Mouse (Mus musculus): ENCODE measurements around the gene Gm49027.
"Not testable (repeated sequence)": the region's sequence is repeated elsewhere in the genome, so short reads cannot be mapped to it uniquely, and the experiment has no call there.

Gene Gm49027

DNA sequence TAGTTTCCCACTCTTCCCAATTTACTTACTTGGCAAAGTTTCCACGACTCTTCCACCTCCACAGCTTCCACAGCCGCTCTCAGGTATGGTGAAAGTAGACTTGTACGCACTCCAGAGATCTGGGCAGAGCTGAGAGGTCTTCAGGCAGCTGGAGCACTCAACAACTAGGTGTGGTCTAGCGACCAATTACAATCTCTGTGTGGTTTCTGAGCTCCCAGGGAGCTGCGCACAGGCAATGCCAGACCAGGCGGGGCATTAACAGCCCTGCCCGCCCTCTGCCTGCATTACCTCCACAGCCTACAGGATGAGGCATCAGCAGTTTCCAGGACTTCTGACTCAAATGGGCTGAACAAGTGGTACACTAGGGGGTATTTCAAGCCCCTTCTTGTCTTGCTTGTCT lies at the start of gene Gm49027:
TSS of gene Gm49027 (minus strand) at position 208 of the 400 bp plus-strand sequence.
- no peak for DNase-seq (ENCODE audit: low read depth, low spot score)

DNA sequence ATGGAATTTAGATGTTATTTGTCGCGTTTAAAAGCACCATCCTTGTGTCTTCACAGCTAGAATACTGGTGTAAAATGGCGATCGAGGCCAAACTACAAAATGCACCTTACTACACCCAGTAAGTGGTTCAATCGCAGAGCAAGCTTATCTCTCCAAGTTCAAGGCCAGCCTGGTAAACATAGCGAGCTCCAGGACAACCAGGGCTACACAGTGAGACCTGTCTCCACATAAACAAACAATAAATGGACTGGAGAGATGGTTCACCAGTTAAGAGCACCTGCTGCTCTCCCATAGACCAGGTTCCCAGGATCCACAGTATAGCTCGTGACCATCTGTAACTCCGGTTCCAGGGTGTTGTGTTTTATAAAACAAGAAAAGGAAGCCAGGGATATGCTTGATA lies 48.1 kb upstream of the Gm49027 start:
- DNase-seq (ENCODE audit: low read depth, low spot score), result no peak

DNA sequence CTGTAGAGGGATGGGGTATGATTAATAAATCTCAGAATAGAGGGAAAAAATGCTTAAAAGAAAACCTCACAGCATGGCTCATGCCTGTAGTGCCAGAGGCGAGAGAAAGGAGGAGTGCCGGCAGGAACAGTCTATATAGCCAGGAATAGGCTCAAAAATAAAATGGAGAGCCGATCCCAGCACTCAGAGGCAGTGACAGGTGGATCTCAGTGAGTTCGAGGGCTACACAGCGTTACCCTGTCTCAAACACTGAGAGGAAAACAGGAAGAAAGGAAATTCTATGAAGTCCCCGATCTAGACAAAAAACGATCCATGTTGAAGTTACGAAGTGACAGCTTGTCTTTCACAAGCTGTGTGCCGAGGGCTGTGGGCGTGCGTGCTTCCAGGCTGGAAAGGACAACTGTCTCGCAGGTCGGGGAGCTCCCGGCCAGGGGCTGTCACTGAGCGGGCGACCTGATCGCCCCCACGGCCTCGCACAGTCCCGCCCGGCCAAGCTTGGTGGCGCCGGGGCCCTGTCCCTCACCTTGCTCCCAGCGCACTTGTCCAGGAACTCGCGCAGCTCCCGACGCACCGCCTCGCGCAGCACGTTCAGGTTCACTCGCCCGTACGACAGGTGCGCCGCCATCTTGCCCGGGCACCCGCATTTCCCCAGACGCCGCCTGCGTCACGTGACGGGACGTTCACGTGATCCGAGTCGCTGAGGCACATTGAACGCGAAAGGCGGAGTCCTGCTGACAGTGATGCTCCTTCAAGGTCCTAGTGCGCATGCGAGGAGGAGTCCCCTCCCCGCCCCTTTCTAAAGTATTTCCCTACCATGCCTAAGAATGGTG lies 47.3 kb upstream of the Gm49027 start, which contains the start of gene Vps33a:
TSS of gene Vps33a (minus strand) at position 682 of the 830 bp plus-strand sequence.
- peak; percentile 97 for DNase-seq (ENCODE audit: low read depth, low spot score)

DNA sequence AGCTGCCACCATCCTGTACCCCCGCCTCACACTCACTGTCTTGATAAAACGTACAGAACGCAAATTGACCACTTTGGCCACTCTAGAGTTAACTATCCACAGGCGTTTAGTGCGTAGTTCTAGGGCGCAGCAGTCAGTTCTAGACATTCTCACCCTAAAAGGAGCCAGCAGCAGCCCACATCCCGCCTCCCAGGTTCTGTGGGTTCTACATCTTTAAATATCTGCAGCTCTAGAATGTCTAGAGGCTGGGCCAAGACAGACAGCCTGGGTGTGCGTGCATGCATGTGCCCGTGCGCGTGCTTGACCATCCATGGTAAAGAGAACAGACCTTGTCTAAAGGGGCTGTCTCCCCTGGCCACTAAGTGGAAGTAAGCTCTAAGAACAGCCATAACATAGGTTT lies 35.8 kb upstream of the Gm49027 start:
- no peak for DNase-seq (ENCODE audit: low read depth, low spot score)

DNA sequence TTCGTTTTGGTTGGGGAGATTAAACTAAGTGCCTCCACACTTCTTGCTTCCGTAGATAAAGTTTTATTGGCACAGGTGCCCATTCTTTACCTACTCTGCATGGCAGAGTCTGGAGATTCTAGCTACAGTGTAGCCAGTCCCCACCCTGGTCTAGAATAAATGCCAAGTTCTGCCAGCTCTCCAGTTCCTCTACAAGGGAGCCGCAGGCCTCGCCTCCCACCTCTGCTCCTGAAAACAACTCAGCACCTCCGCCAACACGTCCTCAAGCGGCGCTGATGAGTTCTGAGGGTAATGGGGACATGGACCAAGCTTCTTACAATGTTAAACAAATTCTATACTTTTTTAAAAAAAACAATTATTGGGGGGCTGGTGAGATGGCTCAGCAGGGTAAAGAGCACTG lies 34.3 kb upstream of the Gm49027 start:
- no peak for DNase-seq (ENCODE audit: low read depth, low spot score)

DNA sequence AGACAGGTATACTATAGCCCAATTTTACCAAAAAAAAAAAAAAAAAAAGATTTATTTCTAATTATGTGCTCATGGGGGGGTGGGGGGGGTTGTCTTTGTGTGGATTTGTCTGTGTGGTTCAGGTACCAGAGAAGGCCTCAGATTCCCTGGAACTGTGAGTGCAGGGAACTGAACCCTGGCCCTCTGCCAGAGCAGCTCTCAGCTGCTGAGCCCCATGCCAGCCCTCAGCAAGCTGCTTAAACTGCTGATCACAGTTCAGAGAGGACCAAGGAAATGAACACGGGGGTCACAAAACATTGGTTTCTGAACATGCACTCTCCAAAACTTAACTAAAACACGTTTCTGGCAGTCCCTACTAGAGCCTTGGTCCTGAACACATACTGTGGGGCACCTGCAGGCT lies 31.2 kb upstream of the Gm49027 start:
- DNase-seq (ENCODE audit: low read depth, low spot score), result no peak

DNA sequence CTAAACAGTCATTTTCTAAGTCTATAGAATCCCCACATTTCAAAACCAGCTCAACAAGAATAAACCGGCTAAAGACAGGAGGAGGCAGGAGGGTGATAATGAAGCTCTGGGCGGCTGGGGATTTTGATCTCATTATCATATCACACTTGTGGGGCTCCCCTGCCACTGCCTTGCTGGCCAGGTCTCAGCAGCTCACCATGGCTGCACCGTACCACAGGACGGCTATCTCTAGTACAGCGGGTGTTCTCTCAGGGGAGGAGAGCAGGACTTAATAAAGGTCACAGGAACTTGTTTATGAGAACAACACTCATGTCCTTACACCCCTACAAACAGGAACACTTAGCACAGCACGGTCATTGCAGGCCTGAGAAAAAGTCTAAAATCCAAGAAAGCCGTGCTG lies 30.4 kb upstream of the Gm49027 start:
- DNase-seq (ENCODE audit: low read depth, low spot score), result no peak

DNA sequence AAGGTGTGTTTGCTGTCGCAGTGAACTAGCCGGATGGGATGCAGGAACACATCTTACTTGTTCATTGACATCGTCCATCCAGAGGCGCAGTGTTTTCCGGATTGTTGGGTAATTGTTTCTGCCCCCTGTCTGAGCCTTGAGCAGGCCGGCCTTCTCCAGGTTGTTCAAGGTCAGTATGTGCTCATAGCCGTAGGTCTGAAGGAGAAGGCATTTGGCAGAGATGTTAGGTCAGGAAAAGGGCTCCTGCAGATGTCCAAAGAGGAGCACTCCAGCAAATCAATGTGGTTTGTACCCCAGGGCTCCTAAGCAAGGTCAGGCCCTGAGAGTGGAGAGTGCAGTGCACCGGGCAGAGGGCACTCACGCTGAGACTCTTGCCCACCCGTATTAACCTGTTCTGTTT lies 8.5 kb upstream of the Gm49027 start:
- DNase-seq (ENCODE audit: low read depth, low spot score), result no peak

DNA sequence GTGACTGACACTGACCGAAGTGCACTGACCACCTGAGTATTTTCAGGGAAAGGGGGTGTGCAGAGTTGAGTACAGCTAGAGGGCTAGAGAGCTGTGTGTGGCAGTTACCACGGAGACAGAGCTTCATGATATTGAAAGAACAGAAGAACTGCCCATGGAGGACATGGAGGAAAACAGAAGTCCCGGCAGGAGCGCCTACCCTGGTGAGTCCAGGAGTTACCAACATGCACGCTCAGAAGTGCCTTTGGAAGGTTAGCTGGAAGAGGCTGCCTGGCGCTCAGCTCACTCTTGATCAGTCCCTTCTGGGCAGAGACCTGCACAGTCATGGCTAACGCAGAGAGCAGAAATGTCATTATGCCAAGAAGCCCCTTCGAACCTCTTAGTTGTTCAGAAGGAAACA lies 4.8 kb upstream of the Gm49027 start:
- DNase-seq (ENCODE audit: low read depth, low spot score), result no peak

DNA sequence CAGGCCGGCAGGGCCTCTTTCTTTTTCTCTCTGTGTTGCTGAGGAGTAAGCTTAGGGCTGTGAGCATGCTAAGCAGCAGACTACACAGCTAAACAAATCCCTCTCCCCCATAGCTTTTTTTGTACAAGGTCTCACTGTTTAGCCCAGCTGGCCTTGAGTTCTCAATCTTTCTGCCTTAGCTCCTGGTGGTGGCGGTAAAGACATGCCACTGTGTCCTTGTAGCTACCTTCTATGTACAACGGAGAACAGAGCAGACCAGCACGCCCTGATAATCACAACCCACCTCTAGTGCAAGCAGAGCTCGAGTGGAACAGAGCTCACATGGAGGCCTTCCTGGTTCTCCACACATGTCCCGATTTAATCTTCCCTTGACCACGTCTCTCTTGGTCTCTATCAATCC lies 3.4 kb upstream of the Gm49027 start:
- no peak for DNase-seq (ENCODE audit: low read depth, low spot score)

DNA sequence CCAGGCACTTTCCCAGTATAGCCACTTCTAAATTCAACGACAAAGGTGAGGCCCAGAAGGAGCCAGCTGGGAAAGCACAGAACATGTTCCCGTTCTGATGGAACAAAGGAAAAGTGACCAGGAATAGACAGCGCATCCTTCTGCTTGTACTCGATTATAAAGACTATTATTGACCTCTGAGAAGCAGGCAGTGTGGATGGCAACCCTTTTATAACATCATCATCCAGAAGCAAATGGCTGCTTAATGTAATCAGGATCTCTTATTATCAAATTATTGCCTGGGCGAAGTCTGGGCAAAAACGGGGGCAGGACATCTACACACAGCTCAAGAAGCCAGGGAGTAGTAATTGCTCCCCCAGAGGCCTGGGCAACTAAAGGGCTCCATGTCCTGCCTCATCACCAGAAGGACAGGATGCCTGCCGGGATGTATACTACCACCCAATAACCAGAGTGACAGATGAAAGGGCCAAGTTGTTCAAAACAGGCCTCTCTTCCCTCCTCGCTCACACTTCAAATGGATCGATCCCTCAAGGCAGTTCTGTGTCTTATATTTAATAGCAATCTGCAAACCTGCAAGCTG lies 718 bp upstream of the Gm49027 start:
- no peak for DNase-seq (ENCODE audit: low read depth, low spot score)

DNA sequence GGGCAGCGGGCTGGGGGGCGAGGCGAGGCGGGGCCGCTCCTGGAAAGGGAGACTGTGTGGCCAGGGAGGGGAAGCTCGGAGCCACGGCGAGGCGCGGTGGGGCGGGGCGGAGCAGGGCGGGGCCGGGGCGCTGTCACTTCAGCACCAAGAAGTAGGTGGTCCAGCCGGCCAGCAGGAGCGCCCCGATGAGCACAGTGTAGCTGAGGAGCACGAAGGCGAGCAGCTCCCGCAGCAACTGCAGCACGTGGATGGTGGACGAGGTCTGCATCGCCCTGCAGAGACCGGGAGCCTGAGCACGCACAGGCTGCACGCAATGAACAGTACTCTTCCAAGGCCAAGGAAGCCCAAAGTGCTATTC lies 916 bp downstream of the Gm49027 start:
- DNase-seq (ENCODE audit: low read depth, low spot score), result no peak

DNA sequence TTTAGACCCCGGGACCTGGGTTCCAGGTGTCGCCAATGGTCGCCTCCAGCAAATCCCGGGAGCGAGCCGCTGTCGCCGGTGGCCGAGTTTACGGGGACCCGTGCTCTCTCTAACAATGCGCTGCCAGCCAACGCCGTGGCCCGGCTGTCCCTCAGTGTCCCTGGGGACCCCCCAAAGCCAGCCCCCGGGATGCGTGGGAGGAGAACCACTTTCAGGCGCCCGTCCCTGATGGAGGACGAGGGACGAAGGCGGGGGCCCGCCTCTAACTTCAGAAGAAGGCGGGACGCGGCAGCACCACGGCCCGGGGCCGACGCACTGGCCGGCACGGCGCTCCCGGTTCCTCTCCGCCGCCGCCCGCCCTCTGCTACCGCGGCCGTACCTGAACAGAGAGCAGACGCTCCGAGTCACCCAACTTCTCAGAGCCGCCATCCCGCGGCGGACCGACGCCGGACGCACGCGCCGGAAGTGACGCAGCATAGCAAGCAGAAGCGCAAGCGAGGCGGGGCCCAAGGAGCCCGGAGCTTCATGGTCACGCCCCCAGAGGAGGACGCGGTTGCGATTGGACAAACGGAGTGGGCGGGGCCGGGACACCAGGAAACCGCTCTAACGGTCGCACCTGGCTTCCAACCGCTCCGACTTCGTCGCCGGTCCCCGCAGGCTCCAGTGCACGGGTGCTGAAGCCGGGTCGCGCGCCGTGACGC lies 1.4 kb downstream of the Gm49027 start, which contains the start of gene Diablo:
TSS of gene Diablo (minus strand) at position 485 of the 701 bp plus-strand sequence.
- peak; percentile 92 for DNase-seq (ENCODE audit: low read depth, low spot score)

DNA sequence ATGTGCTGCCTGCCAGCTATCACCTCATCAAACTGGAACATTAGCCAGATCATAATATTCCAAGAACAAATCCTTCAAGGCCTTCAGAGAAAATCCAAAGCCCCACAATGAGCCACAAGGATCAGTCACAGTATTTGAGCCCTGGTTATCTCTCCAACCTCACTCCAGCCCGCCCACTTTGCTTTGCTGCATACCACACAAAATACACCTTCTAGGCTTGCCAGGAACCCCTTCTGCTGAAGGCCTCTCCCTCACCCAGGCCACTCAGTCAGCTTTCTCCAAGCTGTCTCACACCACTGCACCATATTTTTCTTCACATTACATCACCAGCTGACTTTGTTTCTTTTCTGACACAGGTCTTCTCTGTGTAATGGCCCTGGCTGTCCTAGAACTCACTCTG lies 3.1 kb downstream of the Gm49027 start:
- DNase-seq (ENCODE audit: low read depth, low spot score), result no peak

DNA sequence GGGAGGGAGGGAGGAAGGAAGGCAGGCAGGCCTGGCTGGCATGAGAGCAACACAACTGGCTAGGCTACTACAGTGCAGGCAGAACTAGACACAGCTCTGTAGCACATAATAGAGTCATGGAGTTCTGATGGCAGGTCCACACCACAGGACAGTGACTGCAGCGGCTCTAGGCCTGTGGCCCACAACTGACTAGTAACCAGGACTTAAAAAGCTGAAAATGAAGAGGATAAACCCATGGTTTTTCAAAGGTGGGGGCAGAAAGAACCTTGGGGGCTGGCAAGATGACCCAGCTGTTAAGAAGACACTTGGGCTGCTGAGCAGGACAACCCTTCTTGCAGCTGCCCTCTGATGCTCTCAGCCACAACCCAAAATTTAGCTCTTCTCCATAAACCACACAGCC lies 3.7 kb downstream of the Gm49027 start:
- no peak for DNase-seq (ENCODE audit: low read depth, low spot score)

DNA sequence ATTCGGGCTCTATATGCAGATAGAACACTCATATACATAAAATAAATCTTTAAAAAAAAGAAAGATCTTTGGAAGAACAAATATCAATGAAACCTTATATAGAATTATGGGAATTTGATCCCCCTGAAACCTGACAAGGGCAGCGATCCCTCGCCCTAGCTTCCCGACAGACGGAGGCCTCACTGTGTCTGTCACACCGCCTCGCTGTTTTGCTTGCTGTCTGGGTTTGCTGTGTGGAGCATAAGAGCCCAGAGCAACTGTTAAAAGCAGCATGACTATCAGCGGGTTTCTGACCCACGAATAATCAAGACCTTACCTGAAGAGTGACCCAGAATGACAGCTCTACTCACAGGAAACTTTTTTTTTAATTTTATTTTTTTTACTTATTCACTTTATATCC lies 4.6 kb downstream of the Gm49027 start:
- DNase-seq (ENCODE audit: low read depth, low spot score), result no peak

DNA sequence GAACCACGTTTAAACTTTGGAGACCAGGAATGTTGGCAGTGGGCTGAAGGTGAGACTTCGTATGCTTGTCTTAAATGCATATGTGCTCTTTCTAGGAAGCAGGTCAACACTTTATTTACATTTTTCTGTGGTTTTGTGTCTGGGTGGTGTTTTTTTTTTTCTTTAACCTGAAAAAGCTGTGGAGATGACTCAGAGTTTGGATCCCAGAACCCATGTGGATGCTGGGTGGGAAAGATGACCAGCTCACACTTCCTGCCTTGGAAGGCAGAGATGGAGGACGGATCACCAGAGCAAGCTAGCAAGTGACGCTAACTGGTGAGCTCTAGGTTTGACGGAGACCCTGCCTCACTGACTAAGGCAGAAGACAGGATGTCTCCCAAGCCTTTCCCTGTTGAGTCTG lies 10.4 kb downstream of the Gm49027 start:
- no peak for DNase-seq (ENCODE audit: low read depth, low spot score)

DNA sequence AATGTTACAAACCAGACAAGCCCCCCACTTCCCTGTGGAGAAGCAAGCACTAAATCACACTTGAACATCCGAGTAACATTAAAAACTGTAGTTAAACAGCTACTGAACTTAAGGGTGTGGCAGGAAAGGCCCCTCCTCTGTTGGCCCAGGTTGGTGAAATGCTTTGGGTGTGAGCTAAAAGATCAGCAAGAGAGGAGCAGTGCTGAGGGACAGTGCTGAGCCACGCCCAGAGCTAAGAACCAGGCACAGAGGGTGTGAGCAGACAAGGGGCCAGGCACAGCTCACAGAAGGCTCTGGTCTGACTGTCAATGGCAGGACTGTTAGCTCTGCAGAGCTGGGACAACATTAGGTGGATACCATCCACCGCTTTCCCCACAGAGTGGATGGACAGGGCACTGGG lies 13.2 kb downstream of the Gm49027 start:
- DNase-seq (ENCODE audit: low read depth, low spot score), result no peak

DNA sequence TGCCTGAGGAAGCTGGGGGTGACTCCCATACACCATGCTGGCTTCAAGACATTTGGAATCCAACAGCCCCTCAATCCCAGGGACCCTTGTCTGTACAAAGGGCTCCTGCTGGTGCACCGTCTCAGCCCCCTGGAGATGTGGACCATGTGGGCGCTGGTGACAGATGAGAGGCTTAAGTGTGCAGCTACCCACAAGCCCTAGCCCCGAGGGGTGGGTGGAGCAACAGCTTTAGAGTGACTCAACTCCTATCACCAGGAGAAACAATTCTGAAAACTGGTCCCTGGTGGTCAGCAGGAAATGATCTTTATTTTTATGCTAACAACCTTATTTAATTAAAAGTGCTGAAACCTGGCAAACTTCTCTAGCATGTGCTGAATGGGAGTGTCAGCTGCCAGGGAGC lies 13.9 kb downstream of the Gm49027 start:
- not testable (repeated sequence) for DNase-seq (ENCODE audit: low read depth, low spot score)

DNA sequence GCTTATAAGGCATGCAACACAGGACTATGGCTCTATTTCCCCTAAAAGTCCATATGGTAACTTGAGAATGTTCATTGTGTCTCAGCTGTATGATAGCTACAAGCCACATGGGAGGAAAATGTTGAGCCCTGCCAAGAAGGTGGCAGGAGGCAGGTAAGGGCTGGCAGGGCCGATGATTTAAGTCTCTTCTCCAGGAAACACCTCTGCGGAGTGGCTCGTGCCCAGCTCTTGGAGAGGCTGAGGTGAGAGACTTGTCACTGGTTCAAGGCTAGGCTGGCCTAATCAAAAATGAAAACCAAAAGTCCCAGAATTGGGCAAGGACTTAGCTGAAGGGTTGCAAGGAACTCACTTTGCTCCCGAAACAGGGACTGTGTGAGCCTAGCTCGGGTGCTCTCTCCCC lies 15.1 kb downstream of the Gm49027 start, which contains the start of gene B3gnt4:
TSS of gene B3gnt4 (plus strand) at position 301 of the 400 bp plus-strand sequence.
- DNase-seq (ENCODE audit: low read depth, low spot score), result no peak

DNA sequence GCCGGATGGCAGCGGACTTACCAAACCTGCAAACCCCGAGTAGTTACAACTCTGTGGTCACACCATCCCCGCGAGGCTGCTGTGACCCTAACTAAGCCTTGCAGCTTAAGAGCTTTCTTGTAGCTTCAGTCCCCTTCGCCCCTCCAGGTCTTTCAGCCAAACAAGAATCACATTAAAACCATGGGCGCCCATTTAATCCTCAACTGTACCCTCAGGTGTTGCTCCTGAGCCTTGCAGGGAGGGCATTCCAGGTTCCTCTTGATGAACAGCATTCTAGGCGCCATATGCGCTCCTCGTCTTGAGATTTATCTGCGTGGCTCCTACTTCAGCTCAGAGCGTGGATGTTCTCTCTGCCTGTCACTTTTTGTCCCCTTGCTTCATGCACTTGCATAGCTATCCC lies 16.4 kb downstream of the Gm49027 start:
- no peak for DNase-seq (ENCODE audit: low read depth, low spot score)

DNA sequence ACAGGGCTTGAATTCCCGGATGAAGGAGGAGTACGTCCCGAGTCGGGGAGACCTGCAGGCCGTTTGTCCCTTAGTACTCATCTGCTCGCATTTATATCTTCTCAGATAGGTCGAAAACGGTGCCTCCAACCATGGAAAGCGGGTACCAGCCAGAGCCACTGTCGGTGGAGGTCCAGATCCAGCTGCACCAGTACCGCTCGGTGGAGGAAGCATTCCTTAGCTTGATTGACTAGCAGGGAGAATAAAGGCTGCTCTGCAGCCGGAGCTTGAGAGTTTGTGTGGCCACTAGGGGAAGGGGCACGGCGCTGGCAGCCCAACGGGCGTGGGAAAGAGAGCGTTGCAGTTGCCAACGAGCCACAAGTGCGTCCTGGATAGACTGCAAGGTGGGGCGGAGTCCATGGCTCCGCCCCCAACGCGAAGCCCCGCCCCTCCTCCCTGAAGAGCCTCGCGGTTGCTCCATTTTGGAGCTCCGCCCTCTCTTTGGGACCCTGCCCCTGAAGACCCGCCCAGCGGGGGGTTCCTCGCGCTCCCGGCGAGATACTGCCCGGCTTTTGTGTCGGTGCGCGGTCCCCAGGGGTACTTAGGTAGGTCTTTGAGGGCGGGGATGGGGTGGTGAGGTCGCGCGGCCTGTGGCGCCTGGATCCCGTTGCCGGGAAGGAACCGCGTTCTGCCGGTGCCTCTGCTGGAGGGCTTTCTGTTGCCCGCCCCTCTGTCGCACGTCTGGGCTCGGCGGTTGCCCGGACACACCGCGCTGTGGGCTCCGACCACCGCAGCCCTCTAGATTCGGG lies 17.2 kb downstream of the Gm49027 start:
- peak; percentile 53 for DNase-seq (ENCODE audit: low read depth, low spot score)

Measured in retina, adult 2 months (tissue).